Mouse (Mus musculus): ENCODE data around the gene Bloc1s4. TPM values are rescaled to one million over a fixed set of nuclear protein-coding genes. Genes with fewer than 3 reads are reported as not detected.

Bloc1s4 gene
- polyA plus RNA-seq, 1 experiment = 14.4 TPM

DNA sequence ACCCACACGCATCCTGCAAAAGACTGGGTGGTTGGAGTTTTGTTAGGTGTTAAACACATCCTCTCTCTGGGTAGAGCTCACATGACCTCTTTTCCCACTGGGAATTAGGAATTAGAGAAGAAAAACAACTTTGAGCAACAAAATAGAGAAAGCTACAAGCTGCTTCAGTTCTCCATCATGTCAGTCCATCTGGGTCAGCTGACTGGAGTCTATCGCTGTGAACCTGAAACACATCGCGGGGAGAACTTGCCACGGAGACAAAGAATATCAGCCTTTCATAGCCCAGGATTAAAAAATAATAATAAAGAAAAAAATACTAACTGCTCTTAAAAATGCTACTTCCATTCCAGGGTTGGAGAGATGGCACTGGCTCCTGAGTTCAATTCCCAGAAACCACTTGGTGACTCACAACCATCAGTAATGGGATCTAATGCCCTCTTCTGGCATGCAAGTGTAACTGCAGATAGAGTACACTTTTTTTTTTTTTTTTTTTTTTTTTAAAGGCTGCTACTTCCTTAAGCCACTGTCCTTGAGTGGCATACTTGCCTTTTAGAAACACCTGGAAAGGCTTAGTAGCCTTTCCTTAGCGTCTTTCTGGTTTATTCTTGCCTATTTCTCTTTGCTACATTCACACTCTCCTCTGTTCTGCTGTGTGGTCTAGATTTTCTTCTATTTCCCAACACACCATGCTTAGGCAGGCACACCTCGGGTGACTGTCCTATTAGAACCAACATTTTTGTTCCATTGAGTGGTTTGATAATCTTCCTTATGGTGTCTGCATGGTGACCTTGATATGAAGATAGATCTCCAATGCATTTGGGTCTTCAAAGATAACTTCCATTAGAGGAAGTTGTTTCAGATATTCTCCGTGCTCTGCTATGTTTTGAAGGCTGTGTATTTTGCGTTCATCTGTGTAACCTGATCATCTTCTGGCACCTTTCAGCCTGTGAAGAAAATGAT is 1.9 kb upstream of the Bloc1s4 start:
- H3K4me1 ChIP-seq (ENCODE audit: control insufficient read depth, insufficient read depth, low read length) = no peaks in the 10 kb centered on the region
- TF ChIP-seq POLR2A (IDR thresholded peaks at IDR 0.05; ENCODE audit: borderline replicate concordance, control insufficient read depth, low read depth, low read length) = no peak
- no peak for TF ChIP-seq CTCF (IDR thresholded peaks at IDR 0.05; ENCODE audit: control insufficient read depth, insufficient read depth, low read length)
- 69% methylated on average over 9 of the region's 9 CpGs for WGBS
- H3K27ac ChIP-seq (ENCODE audit: control insufficient read depth, insufficient read depth, low read depth, low read length, poor library complexity) = no peak overlapping the region
- no peak overlapping the region for H3K4me3 ChIP-seq (replicated peaks; ENCODE audit: control insufficient read depth, low read depth, low read length)

- H3K27ac ChIP-seq (ENCODE audit: control insufficient read depth, insufficient read depth, low read depth, low read length, poor library complexity) = peak overlapping the region; percentile 76
Observed at GRCm38 (mm10) chr5:36747794-36748535, 485 bp downstream of the Bloc1s4 start.

GRCm38 (mm10) chr5:36747071-36747470 is 1.4 kb downstream of the Bloc1s4 start:
- 20% methylated on average over 7 of the region's 7 CpGs for WGBS
- TF ChIP-seq POLR2A (IDR thresholded peaks at IDR 0.05; ENCODE audit: borderline replicate concordance, control insufficient read depth, low read depth, low read length) (no peak), CTCF (IDR thresholded peaks at IDR 0.05; ENCODE audit: control insufficient read depth, insufficient read depth, low read length) (no peak)
- H3K4me3 ChIP-seq (replicated peaks; ENCODE audit: control insufficient read depth, low read depth, low read length) = no peak overlapping the region
- H3K4me1 ChIP-seq (ENCODE audit: control insufficient read depth, insufficient read depth, low read length) = no peaks in the 10 kb centered on the region
- no peak overlapping the region for H3K27ac ChIP-seq (ENCODE audit: control insufficient read depth, insufficient read depth, low read depth, low read length, poor library complexity)

More at GRCm38 (mm10) chr5:36747794-36748535, 485 bp downstream of the Bloc1s4 start:
- no peak for TF ChIP-seq POLR2A (IDR thresholded peaks at IDR 0.05; ENCODE audit: borderline replicate concordance, control insufficient read depth, low read depth, low read length)
- no peak for TF ChIP-seq CTCF (IDR thresholded peaks at IDR 0.05; ENCODE audit: control insufficient read depth, insufficient read depth, low read length)
- peak overlapping the region; percentile 97 for H3K4me3 ChIP-seq (replicated peaks; ENCODE audit: control insufficient read depth, low read depth, low read length)
- H3K4me1 ChIP-seq (ENCODE audit: control insufficient read depth, insufficient read depth, low read length) = no peaks in the 10 kb centered on the region
- 1% methylated on average over 76 of the region's 76 CpGs for WGBS

- no peak for TF ChIP-seq POLR2A (IDR thresholded peaks at IDR 0.05; ENCODE audit: borderline replicate concordance, control insufficient read depth, low read depth, low read length)
- TF ChIP-seq CTCF (IDR thresholded peaks at IDR 0.05; ENCODE audit: control insufficient read depth, insufficient read depth, low read length) = peak; percentile 95
- Histone ChIP-seq H3K27ac (ENCODE audit: control insufficient read depth, insufficient read depth, low read depth, low read length, poor library complexity) (no peak overlapping the region), H3K4me1 (ENCODE audit: control insufficient read depth, insufficient read depth, low read length) (no peaks in the 10 kb centered on the region), H3K4me3 (replicated peaks; ENCODE audit: control insufficient read depth, low read depth, low read length) (no peak overlapping the region)
- WGBS = 37% methylated on average over 16 of the region's 16 CpGs
Observed at GRCm38 (mm10) chr5:36742126-36742848, 6.2 kb downstream of the Bloc1s4 start.

- H3K4me1 ChIP-seq (ENCODE audit: control insufficient read depth, insufficient read depth, low read length) = no peaks in the 10 kb centered on the region; the same call in 1 of the 2 replicates
- TF ChIP-seq POLR2A (IDR thresholded peaks at IDR 0.05; ENCODE audit: borderline replicate concordance, control insufficient read depth, low read depth, low read length) = no peak
- TF ChIP-seq CTCF (IDR thresholded peaks at IDR 0.05; ENCODE audit: control insufficient read depth, insufficient read depth, low read length) = peak; percentile 51
- 70% methylated on average over 4 of the region's 4 CpGs for WGBS
- H3K4me3 ChIP-seq (replicated peaks; ENCODE audit: control insufficient read depth, low read depth, low read length) = no peak overlapping the region
- H3K27ac ChIP-seq (ENCODE audit: control insufficient read depth, insufficient read depth, low read depth, low read length, poor library complexity) = no peak overlapping the region
Observed at GRCm38 (mm10) chr5:36739829-36740228, 8.6 kb downstream of the Bloc1s4 start.

DNA sequence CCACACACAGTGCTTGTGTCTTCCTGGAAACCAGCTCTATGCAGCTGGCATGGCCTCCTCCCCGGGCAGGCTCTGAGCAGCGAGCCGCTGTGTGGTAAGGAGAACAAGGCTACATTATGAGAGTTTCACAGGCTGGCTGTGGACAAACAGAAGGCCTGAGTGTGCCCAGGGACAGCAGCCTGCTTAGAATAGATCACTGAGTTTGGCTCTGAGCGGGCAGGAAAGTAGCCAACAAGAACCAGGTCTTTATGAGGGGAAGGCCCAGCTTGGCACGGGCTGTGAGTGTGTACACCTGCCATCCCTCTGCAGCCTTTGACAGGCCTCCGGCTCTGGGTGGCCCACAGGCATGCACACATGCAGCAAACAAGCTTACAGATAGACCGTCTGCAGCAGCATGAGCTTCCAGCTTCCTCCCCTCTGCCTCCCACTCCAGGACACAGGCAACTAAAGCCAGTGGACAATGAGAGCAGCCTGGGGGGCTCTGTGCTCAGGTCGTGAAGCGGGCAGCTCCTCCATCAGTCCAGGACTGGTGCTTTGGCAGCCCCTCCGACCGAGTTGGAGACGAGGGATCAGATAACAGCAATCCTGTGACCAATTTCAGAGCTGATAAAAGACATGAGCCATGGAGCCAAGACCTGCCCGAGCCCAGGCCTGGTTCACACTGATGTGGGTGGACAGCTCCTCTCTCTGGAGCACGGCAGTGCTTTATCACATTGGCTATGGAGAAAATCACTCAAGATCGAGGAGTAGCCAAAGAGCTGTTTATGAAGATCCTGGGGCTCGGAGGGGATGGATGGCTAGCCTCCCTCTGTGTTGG is 9.4 kb downstream of the Bloc1s4 start:
- TF ChIP-seq POLR2A (IDR thresholded peaks at IDR 0.05; ENCODE audit: borderline replicate concordance, control insufficient read depth, low read depth, low read length) = 0 out of 2 replicates have a peak, but pooled peaks have one; percentile 23
- no peak for TF ChIP-seq CTCF (IDR thresholded peaks at IDR 0.05; ENCODE audit: control insufficient read depth, insufficient read depth, low read length)
- 79% methylated on average over 16 of the region's 16 CpGs for WGBS
- H3K27ac ChIP-seq (ENCODE audit: control insufficient read depth, insufficient read depth, low read depth, low read length, poor library complexity) = no peak overlapping the region
- no peak overlapping the region for H3K4me3 ChIP-seq (replicated peaks; ENCODE audit: control insufficient read depth, low read depth, low read length)
- no peaks in the 10 kb centered on the region; the same call in 1 of the 2 replicates for H3K4me1 ChIP-seq (ENCODE audit: control insufficient read depth, insufficient read depth, low read length)

DNA sequence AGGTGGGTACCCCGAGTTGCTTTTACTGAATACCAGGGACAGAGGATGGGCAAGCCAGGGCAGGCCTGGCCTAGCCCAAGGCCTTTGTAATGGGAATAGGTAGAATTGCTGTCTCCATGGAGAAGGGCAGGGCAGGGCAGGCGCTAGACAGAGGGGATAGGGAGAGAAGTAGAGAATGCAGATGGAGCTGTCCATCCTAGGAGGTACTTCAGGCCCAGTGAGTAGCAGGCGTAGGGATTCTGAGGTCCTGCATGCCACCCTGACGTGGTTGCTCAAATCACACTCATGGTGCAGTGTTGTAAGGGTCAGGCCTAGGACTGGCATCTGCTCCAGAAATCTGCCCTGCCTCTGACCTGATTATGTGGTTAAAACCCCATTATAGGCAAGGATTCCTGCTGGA is 10.7 kb downstream of the Bloc1s4 start:
- Histone ChIP-seq H3K27ac (ENCODE audit: control insufficient read depth, insufficient read depth, low read depth, low read length, poor library complexity) (no peak overlapping the region), H3K4me3 (replicated peaks; ENCODE audit: control insufficient read depth, low read depth, low read length) (no peak overlapping the region), H3K4me1 (ENCODE audit: control insufficient read depth, insufficient read depth, low read length) (peaks cover 2% of the 10 kb centered on the region)
- no peak for TF ChIP-seq CTCF (IDR thresholded peaks at IDR 0.05; ENCODE audit: control insufficient read depth, insufficient read depth, low read length)
- TF ChIP-seq POLR2A (IDR thresholded peaks at IDR 0.05; ENCODE audit: borderline replicate concordance, control insufficient read depth, low read depth, low read length) = no peak
- 81% methylated on average over 4 of the region's 4 CpGs for WGBS

Data from bone marrow, adult 2 months (tissue).